Mouse (Mus musculus) gastrocnemius, adult 18-20 months (tissue): ENCODE results near the gene Klhl24. TPM values are rescaled to one million over a fixed set of nuclear protein-coding genes. Genes with fewer than 3 reads are reported as not detected.
"Not testable (repeated sequence)": the region's sequence is repeated elsewhere in the genome, so short reads cannot be mapped to it uniquely, and the experiment has no call there.

Source experiments
- DNase-seq: peaks from one replicate; pipeline ENCODE4 v3.0.0; 2021; ENCODE audit warnings: low spot score
- long read RNA-seq, 2 experiments: library from polyadenylated mRNA; stranded (forward); transcript quantifications; one replicate each; pipeline ENCODE4 v2.0.0; 2021
- total RNA-seq, 2 experiments: library from RNA; stranded (reverse); gene quantifications; 2 replicates each; pipeline ENCODE4 v1.2.3; 2021

The Klhl24 gene
- total RNA-seq, result 100 to 1,000 TPM; 164 to 165 TPM
- long read RNA-seq, experiment 1, full-length matches to known transcripts, result 14 of 32 reads
- long read RNA-seq, experiment 1, partial matches to known transcripts, result 2 of 32 reads
- long read RNA-seq, experiment 1, other reads (novel, unspliced or antisense), result 16 of 32 reads
- long read RNA-seq, experiment 2, full-length matches to known transcripts, result 7 of 38 reads
- long read RNA-seq, experiment 2, partial matches to known transcripts, result 3 of 38 reads
- long read RNA-seq, experiment 2, other reads (novel, unspliced or antisense), result 28 of 38 reads

DNA sequence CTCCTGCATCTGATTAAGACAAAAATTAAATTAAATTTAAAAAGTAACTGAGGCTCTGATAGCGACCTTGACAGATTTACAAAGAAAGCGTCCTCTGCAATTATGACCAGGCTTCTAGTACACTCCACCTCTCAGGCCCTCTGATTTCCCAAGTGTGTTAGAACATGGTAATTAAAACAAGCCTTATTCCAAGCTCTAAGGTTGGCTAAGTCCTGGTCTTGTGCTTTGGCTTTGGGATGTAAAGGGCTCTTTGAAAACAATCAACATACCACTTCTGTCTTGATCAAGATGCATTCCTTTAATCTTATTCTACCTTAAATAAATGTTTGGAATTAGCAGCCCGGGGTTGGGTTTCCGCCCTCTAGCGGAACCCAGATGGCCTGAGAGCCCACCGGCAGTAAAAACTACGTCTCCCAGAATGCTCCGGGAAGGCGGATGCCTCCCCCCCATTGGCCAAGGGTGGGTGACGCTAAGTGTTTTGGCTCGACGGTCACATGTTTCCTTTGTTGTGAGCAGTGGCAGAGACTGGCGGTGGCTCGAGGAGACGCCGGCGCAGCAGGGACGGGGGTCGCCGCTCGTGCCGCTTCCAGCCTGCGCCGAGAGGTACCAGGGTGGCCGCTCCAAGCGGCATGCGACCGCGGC, at the start of gene Klhl24:
Gene Klhl24, plus strand, starts transcription at position 474 of the 642 bp plus-strand sequence.
- DNase-seq, result peak; percentile 95

- DNase-seq, result no peak
Observed at GRCm38 (mm10) chr16:20052655-20053054, 44.7 kb upstream of the Klhl24 start.

- no peak for DNase-seq
Observed at GRCm38 (mm10) chr16:20072770-20073169, 24.6 kb upstream of the Klhl24 start.

DNA sequence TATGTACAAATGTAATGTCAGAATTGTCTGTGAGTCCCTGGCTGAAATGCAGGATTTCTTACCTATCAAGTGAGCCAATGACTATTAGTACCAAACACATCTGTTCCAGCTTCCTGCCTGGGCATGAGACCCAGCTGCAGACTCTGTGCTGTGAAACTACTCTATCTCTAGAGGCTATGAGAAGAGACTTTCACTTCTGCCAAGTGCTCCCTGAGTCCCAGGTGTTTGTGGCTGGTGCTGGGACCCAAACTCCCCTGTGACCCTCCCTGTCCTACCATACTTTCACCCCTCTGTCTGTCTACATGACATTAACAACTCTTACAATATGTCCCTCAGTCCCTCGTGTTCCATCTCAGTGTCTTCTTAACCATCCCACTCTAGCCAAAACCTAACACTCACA, 20.7 kb upstream of the Klhl24 start:
- DNase-seq, result no peak

- no peak for DNase-seq
Observed at GRCm38 (mm10) chr16:20080271-20080670, 17.1 kb upstream of the Klhl24 start.

- no peak for DNase-seq
Observed at GRCm38 (mm10) chr16:20084623-20085022, 12.7 kb upstream of the Klhl24 start.

DNA sequence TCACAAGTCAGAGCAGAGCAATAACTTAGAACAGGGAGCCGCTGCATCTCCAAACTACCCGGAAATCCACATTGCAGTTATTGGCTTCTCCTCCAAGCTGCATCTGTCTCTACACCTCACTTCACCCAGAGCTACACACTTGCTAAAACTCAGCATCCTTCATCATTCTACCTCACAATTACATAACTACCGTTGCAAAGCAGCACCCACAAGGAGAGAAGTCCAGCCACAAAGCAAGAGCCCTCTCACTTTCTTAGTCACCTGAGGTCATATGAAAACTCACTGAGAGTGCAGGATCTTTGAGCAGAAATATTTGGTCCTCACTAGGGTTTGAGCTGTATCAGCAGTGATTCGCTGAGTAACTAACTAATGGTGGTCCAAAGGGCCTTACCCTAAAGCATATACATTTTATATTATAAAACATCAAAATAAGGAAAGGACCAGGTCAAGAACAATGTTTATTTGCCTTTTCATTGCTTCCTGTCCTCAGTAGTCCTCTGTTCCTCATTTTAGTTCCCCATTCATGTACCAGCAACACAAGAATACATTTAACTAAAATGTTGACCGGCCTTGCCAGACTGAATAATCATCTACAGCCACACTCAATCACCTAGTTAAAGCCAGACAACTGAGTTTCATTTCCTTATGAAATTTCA, 12.0 kb upstream of the Klhl24 start:
- no peak for DNase-seq

DNA sequence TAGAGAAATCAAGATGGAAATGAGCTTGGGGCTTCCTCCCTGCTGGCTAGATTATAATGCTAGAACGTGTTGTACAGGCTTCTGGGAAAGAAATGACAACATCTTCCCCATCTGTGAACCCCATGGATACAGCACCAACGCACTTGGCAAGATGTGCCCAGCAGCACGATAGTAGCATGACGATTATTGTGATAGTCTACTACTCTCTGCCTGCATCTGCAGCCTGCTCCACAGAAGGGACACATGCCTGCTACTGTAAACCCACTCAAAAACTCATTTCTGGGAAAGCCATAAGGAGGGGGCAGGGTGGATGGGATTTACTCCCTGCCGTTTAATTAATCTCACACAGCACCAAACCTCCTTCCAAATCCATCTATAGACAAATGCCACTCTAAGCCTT, 10.4 kb upstream of the Klhl24 start:
- no peak for DNase-seq

- no peak for DNase-seq
Observed at GRCm38 (mm10) chr16:20089636-20090035, 7.7 kb upstream of the Klhl24 start.

DNA sequence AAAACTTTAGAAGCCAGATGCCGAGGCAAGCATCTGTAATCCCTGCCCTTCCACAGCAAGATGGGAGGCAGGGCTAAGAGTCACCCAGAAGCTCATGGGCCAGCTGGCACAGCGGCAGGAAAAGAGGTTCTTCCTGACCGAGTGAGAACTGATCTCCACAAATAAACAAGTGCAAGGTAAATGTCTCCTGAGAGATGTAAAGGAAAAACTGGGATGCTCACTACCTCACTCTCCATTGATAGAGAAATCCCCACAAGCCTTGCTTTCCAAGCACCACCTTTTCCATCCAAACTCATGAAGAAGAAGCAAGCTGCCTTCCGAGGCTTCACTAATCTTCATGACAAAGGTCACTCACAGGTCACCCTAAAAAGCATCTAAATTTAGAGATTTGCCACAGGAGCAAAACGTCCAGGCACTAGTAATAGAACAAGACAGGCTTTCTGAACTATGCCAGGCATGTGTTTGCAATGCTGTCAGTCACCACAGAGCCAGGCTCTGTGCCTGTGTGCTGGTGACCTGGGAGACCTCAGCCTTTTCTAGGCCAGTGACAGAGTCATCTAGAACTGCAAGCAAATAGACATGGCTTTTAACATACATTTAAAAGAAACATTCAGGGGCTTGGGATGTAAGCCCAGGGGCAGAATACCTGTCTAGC, 6.3 kb upstream of the Klhl24 start:
- DNase-seq, result peak; percentile 69

- DNase-seq, result no peak
Observed at GRCm38 (mm10) chr16:20095966-20096365, 1.4 kb upstream of the Klhl24 start.

DNA sequence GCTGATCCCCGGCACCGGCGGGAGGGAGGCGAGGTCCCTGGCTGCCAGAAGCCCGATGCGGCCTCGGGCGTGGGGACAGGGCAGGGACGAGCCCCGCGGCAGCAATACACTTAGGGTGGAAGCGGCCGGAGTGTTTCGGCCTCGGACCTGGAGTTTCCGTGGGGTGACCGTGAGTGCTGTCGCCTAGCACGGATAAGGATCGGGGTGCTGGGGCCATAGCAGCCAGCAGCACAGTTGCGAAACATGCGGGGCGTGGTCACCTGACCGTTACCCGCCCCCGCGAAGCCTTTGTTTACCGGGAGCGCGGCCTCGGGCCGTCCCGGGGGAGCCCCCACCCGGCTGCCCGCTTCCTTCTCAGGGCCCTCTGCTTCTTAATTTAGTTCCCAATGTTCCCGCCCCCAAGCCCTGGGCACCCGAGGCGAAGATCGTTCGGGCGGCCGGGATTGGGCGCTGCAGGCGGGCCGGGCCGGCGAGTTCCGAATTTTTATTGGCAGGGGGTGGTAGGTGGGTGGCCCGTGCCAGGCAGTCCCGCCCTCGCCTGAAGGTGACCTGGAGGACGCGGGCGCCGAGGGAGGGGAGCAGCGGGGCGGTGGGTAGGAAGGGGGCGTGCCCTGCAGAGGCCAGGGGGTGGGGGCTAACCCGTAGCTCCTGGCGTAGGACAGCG, 501 bp downstream of the Klhl24 start:
- DNase-seq, result peak; percentile 96

GRCm38 (mm10) chr16:20098375-20098727, 1.0 kb downstream of the Klhl24 start:
- DNase-seq, result no peak

DNA sequence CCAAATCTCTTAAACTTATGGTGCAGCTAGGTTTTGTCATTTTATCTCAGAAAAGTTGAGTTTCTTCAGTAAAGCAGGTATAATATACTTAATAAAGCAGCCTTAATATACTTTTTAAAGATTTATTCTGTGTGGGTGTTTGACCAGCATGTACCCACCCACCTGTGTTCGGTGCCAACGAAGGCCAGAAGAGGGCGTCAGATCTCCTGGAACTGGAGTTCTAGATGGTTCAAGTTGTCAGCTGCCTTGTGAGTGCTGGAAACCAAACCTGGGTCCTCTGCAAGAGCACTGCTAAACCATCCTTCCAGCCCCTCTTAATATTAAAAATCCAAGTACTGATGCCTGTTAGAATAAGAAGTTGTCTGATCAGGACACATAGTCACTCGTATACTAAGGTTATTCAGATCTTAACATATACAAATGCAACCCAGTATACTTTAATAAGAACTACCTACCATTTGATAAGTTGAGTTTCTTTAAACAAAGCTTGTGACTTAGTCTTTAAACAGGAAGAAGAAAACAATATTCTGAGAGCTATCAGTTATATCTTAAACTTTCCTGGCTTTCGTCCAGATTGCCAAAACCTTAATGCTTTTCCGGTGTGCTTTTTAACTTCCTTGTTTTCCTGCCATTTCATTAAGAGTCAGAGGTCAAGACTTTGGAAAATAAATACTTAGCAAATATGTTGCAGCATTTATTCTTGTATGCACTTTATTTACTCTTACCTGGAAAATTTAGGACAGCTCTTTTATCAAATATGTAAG, 1.7 kb downstream of the Klhl24 start:
- no peak for DNase-seq

- no peak for DNase-seq
Observed at GRCm38 (mm10) chr16:20106996-20107395, 9.7 kb downstream of the Klhl24 start.

- no peak for DNase-seq
Observed at GRCm38 (mm10) chr16:20108961-20109360, 11.6 kb downstream of the Klhl24 start.

- DNase-seq, result peak; percentile 56
Observed at GRCm38 (mm10) chr16:20112649-20113048, 15.3 kb downstream of the Klhl24 start.

GRCm38 (mm10) chr16:20116069-20116468, 18.7 kb downstream of the Klhl24 start:
- no peak for DNase-seq

GRCm38 (mm10) chr16:20126319-20126883, 29.1 kb downstream of the Klhl24 start:
- not testable (repeated sequence) for DNase-seq

DNA sequence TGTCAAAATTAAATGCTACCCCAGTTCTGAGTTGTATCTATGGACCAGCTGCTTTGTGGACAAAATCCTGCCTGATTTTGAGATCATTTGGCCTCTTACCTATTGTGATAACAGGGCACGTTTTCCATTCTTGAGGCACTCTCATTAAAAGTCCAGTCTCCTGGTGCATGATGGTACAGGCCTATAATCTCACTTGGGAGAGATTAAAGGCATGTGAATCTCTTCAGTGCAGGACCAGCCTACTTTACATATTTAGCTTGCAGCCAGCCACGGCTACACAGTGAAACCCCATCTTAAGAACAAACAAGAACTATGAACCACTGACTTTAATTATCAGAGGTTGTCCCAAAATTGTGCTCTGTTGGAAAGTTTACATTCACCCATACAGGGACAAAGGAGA, 33.1 kb downstream of the Klhl24 start:
- no peak for DNase-seq
